Mouse (Mus musculus): Measurements from ENCODE around the gene Pip. TPM values are rescaled to one million over a fixed set of nuclear protein-coding genes. Genes with fewer than 3 reads are reported as not detected.

The Pip gene
- polyA plus RNA-seq (2017; shearing (Covaris generic)), result not detected

DNA sequence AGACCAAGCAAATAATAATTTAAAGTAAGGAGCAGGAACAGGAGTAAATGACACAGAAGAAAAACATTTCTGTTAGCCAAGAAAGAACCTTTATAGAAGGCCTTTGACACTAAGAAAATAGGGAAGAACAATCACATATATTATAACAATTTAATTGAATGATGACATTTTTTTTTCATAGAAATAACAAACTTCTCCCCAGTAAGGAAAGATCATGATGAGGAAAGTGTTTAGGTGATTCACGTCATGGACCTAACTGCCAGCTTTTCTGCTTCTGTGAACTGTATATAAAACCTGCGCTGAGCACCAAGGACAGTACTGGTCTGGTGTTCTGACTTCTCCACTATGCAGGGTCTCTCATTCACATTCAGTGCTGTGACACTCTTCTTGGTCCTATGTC lies at the start of gene Pip:
Gene Pip, plus strand, starts transcription at position 301 of the 400 bp plus-strand sequence.
- ATAC-seq, result no peak

DNA sequence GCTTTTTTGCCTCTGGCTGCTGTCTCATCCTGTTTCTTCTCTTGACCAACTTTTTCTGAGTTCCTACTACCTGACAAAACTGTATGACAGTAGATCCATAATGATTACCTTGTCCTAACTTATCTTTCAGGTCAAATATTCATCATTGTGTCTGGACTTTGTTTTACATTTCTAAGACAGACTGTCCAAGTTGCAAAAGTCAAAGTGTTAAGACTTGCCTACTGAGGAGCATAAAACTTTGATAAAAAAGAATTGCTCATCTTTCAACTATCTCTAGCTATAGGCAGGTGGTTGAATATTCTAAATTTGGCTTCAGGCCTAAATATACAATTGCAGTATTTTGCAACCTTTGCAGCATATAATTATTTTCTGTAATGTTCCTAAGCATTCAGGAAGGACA lies 23.2 kb upstream of the Pip start:
- ATAC-seq, result no peak

DNA sequence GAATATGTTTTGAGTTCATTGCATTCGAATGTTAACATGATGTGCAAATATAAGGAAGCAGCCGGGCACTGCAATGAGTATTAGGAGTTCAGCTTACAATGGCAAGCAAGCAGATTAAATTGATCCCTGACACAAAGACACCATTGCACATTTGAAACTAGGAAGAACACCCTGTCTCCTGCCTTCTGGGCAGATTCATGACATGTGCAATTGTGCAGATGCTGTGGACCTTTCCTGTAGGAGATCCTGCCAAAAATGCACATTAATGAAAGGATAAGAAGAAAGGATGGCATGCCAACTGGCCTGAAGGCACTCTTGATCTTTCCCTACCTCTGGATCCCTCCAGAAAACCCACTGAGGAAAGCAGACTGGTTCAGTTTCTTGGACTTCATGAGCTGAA lies 17.8 kb upstream of the Pip start:
- ATAC-seq, result no peak

DNA sequence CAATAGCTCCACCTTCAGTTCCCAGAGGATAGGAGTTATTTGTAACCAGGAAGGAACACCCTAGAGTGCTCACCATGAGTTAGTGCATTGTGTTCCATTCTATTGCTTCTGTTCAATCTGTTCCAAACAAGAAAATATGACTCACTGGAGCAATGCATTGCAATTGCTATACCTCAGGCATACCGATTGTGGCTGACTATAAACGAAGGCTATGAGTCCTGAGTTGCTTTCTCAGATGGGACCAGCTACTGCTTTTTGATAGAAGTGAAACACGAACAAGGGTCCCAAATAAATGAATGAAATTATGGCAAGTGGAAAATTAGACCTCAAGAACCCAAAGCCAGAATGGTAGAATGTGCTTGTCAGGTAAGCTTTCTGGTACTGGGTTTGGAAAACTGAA lies 5.4 kb downstream of the Pip start, which contains the start of gene Sval2:
Gene Sval2, plus strand, starts transcription at position 301 of the 400 bp plus-strand sequence.
- no peak for ATAC-seq

DNA sequence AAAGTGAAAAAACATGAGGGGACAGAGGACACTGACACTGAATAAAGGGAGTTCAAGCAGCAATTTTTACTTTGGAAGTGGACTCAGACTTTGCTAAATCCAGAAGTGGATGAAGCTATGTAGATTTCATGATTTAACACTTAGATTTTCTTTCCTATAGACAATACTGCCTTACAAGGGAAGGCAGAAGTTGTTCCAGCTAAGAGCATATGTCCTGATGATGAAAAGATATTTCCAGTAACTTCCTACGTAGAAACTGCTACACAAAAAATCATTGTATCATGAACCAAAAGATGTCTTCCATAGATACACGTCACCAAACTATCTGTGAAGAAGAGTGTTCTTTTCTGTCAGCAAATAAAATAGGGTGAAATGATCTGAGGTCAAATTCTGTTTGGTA lies 16.7 kb downstream of the Pip start:
- ATAC-seq, result no peak

Other genes starting within 250 kb of the Pip start
- 10 to 100 TPM in 1 of 2 experiments, 1 to 10 TPM in 1; 7.8 to 10.6 TPM for gene Ephb6, start 242.1 kb upstream of the Pip start, polyA plus RNA-seq (2017; shearing (Covaris generic))
- under 1 TPM; 0.20 to 0.24 TPM for gene Trpv6, start 211.1 kb upstream of the Pip start, polyA plus RNA-seq (2017; shearing (Covaris generic))
- gene Trpv5, start 166.8 kb upstream of the Pip start, polyA plus RNA-seq (2017; shearing (Covaris generic)), result under 1 TPM in 1 of 2 experiments, not detected in 1; 0.12 TPM
- not detected for gene Llcfc1, start 163.1 kb upstream of the Pip start, polyA plus RNA-seq (2017; shearing (Covaris generic))
- under 1 TPM in 1 of 2 experiments, not detected in 1; 0.57 TPM for gene Kel, start 143.2 kb upstream of the Pip start, polyA plus RNA-seq (2017; shearing (Covaris generic))
- under 1 TPM in 1 of 2 experiments, not detected in 1; 0.12 TPM for gene Olfr459, start 72.4 kb upstream of the Pip start, polyA plus RNA-seq (2017; shearing (Covaris generic))
- not detected for gene Sval2, start 5.5 kb downstream of the Pip start, polyA plus RNA-seq (2017; shearing (Covaris generic))
- not detected for gene Sval1, start 104.1 kb downstream of the Pip start, polyA plus RNA-seq (2017; shearing (Covaris generic))
- not detected for gene Sval3, start 120.6 kb downstream of the Pip start, polyA plus RNA-seq (2017; shearing (Covaris generic))
- gene Sva, start 190.9 kb downstream of the Pip start, polyA plus RNA-seq (2017; shearing (Covaris generic)), result not detected